Mouse (Mus musculus) small intestine, adult 2 months (tissue): ENCODE results near the gene Clcc1. TPM values are rescaled to one million over a fixed set of nuclear protein-coding genes. Genes with fewer than 3 reads are reported as not detected.
"Not testable (repeated sequence)": the region's sequence is repeated elsewhere in the genome, so short reads cannot be mapped to it uniquely, and the experiment has no call there.

ENCODE experiments used
- H3K27ac ChIP-seq: fragments of 200-500 bp; 2 replicates; pipeline ENCODE4 v1.5.1; 2012; ENCODE audit warnings: low read depth, low read length, control low read depth, inconsistent platforms; ENCODE audit not compliant: insufficient read depth
- H3K27me3 ChIP-seq: fragments of 200-500 bp; 2 replicates; pipeline ENCODE4 v1.6.1; 2012; ENCODE audit warnings: mild to moderate bottlenecking, moderate library complexity, low read length, inconsistent platforms; ENCODE audit not compliant: control insufficient read depth, insufficient read depth
- H3K36me3 ChIP-seq: fragments of 200-500 bp; 2 replicates; pipeline ENCODE4 v1.6.1; 2012; ENCODE audit warnings: mild to moderate bottlenecking, low read length, control low read depth, inconsistent platforms; ENCODE audit not compliant: control insufficient read depth, insufficient read depth
- H3K4me1 ChIP-seq: fragments of 200-500 bp; 2 replicates; pipeline ENCODE4 v1.6.1; 2012; ENCODE audit warnings: low read length, inconsistent platforms, mixed read lengths; ENCODE audit not compliant: control insufficient read depth, insufficient read depth, insufficient read length
- H3K4me3 ChIP-seq: fragments of 200-500 bp; 2 replicates; pipeline ENCODE4 v1.5.1; 2012; ENCODE audit warnings: low read depth, mild to moderate bottlenecking, control low read depth, inconsistent platforms, low read length, moderate library complexity
- CTCF ChIP-seq: fragments of 200-500 bp; IDR thresholded peaks from 2 replicates; pipeline ENCODE4 v1.5.1; 2012; ENCODE audit warnings: low read depth, mild to moderate bottlenecking, control low read depth, inconsistent platforms, low read length, moderate library complexity, mixed read lengths; ENCODE audit not compliant: insufficient replicate concordance, insufficient read length; ENCODE audit errors: extremely low read depth
- POLR2A ChIP-seq: fragments of 200-500 bp; IDR thresholded peaks from 2 replicates; pipeline ENCODE4 v1.6.1; 2012; ENCODE audit warnings: low read depth, mild to moderate bottlenecking, control low read depth, inconsistent platforms, low read length, moderate library complexity
- WGBS: fragments of 180-500 bp; shearing (Covaris S2); methylation state at CpG from one replicate; pipeline ENCODE4 v1.1.7; 2018; 5-methylcytosine and 5-hydroxymethylcytosine counted together
- polyA plus RNA-seq: library from polyadenylated mRNA; depleted of rRNA; stranded (reverse); fragments of >200 nt; gene quantifications from 2 replicates; pipeline ENCODE4 v1.2.3, GENCODE M21; 2012; rRNA removed

The Clcc1 gene
- polyA plus RNA-seq, result 7.3 and 17.7 TPM in 2 replicates

DNA sequence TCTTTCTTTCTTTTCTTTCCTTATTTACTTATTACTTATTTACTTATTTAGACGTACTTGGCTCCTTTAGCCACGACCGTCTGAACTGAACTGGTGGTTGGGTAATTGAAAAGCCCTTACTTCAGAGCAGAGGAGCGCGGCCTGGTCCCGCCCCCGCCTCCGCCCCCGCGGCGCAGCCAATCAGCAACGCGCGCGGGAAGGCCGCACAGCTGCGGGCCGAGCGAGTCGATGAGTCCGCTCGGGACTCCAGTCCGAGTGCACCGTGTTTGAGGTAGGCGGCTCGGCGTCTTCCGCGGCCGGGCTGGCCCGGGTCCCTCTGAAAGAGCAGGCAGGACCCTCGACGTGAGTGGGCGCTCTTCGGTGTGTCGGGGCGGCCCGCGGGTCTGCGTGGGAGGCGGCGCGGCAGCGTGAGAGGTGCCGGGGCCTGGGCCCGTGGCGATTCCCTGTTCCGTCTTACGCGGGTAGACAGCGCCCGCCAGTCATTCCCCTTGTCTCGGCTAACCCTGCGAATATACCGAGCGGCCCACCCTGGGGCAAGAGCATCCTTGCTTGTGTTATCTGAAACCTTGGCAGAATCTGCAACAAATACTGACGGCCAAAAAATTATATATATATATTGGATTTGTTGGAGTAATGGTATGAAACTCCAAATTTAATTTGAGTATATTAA, at the start of gene Clcc1:
Gene Clcc1 (plus strand): TSS at position 204 of the 670 bp plus-strand sequence.
- TF ChIP-seq POLR2A (peak; percentile 94), CTCF (no peak)
- Histone ChIP-seq H3K36me3 (no peaks in the 10 kb centered on the region), H3K27me3 (no peaks in the 10 kb centered on the region), H3K4me3 (peak within 1 kb of the TSS; percentile 89), H3K27ac (peak within 1 kb of the TSS; percentile 17; the same call in 1 of the 2 replicates), H3K4me1 (no peaks in the 10 kb centered on the region; the same call in 1 of the 2 replicates)
- under 1% methylated on average over 57 of the region's 57 CpGs for WGBS

DNA sequence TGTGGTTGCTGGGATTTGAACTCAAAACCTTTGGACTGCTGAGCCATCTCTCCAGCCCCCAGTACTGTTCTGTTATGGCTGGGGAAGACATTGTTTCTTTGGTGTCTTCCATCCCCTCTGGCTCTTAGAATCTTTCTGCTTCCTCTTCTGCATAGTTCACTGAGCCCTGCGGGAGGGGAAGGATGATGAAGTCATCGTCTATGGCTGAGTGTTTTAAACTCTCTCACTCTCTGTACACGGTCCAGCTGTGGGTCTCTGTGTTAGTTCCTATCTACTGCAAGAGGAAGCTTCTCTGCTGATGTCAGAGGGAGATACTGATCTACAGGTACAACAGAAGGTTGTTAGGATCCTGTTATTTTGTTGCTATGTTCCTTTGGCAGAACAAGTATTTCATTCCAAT, 44.8 kb upstream of the Clcc1 start:
- WGBS, result 44% methylated on average over 3 of the region's 3 CpGs
- Histone ChIP-seq H3K27ac (no peak overlapping the region), H3K4me1 (no peaks in the 10 kb centered on the region), H3K36me3 (peaks cover 2% of the 10 kb centered on the region; the same call in 1 of the 2 replicates), H3K27me3 (no peaks in the 10 kb centered on the region), H3K4me3 (no peak overlapping the region)
- no peak for TF ChIP-seq POLR2A
- no peak for TF ChIP-seq CTCF

DNA sequence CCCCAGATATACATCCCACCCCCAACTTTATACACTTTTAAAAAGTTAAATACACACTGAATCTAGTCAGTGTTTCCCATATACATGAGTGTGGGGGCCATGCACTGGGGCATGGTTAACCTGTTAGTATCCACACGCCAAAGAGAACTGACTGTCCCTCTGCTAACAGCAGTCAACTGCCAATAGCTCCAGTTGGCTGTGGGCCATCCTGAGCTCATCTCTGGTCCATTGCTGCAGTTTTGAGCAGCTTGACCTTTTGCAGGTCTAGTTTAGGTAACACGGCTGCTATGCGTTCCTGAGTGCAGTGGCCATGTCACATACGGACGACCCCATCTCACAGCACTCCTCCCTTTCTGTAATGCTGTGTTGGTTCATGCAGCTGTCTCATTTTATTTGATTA, 19.0 kb upstream of the Clcc1 start:
- H3K36me3 ChIP-seq, result no peaks in the 10 kb centered on the region
- H3K4me3 ChIP-seq, result no peak overlapping the region
- no peaks in the 10 kb centered on the region for H3K27me3 ChIP-seq
- no peak for TF ChIP-seq CTCF
- TF ChIP-seq POLR2A, result no peak
- H3K27ac ChIP-seq, result no peak overlapping the region
- no peaks in the 10 kb centered on the region for H3K4me1 ChIP-seq
- 86% methylated on average over 5 of the region's 5 CpGs for WGBS

DNA sequence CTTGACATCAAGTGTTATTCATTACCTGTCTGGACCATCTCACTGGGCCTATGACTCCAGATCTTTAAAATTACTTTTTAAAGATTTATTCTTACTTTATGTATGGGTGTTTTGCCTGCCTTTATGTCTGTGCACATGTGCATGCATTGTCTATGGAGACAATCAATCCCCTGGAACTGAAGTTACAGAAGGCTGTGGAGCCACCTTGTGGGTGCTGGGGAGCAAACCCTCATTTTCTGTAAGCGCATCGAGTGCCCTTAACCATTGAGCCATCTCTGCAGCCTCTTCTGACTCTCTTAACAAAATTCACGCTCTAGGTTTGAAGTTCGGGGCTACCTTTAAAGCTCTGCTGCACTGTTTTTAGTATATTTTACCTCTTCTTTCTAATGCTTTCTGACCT, 14.3 kb upstream of the Clcc1 start:
- Histone ChIP-seq H3K27ac (no peak overlapping the region), H3K36me3 (no peaks in the 10 kb centered on the region), H3K4me3 (no peak overlapping the region), H3K4me1 (peaks cover 1% of the 10 kb centered on the region; the same call in 1 of the 2 replicates), H3K27me3 (no peaks in the 10 kb centered on the region)
- TF ChIP-seq POLR2A, result no peak
- no peak for TF ChIP-seq CTCF
- WGBS, result 67% methylated on average over 4 of the region's 4 CpGs

DNA sequence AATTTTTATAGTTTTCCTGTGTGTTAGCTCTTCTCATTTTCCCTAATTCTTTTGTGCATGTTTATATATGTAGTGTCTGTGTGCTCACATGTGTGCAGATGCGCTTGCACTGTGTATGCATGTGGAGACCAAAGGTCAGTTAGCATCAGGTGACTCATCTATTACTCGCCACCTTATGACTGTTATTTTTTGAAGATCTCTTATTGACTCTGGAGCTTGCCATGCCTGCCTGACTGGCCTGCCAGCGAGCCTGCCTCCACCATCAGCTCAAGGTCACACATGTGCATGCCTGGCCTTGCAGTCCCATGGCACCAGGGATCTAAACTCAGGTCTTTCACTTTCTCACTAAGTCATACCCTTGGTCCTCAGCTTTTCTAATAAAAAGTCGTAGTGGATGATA, 12.7 kb upstream of the Clcc1 start:
- no peak for TF ChIP-seq CTCF
- TF ChIP-seq POLR2A, result no peak
- Histone ChIP-seq H3K27me3 (no peaks in the 10 kb centered on the region), H3K27ac (no peak overlapping the region), H3K36me3 (peaks cover 2% of the 10 kb centered on the region; the same call in 1 of the 2 replicates), H3K4me3 (no peak overlapping the region), H3K4me1 (peaks cover 1% of the 10 kb centered on the region; the same call in 1 of the 2 replicates)
- 47% methylated on average over 4 of the region's 4 CpGs for WGBS

DNA sequence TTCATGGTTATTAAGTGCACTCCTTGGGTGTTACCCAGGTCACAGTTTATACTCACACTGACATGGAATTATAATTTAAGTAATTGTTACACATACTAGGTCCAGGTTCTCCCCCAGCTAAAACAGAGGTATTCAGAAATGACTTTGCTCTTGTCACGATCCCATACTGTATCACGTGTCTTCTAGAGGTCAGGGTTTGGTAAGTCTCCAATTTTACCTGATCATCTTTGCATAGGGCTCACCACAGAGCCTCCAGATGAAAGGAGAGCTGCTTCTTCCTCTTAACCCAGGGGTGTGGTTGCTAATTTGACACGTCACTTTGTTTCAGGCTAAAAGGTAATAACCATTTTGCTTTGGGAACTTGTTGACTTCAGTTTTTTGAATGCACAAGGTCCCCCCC, 8.9 kb upstream of the Clcc1 start:
- TF ChIP-seq POLR2A, result no peak
- no peak for TF ChIP-seq CTCF
- WGBS, result 87% methylated on average over 3 of the region's 3 CpGs
- no peak overlapping the region for H3K27ac ChIP-seq
- no peaks in the 10 kb centered on the region for H3K27me3 ChIP-seq
- H3K4me1 ChIP-seq, result peaks cover 1% of the 10 kb centered on the region; the same call in 1 of the 2 replicates
- no peak overlapping the region for H3K4me3 ChIP-seq
- peaks cover 2% of the 10 kb centered on the region; the same call in 1 of the 2 replicates for H3K36me3 ChIP-seq

DNA sequence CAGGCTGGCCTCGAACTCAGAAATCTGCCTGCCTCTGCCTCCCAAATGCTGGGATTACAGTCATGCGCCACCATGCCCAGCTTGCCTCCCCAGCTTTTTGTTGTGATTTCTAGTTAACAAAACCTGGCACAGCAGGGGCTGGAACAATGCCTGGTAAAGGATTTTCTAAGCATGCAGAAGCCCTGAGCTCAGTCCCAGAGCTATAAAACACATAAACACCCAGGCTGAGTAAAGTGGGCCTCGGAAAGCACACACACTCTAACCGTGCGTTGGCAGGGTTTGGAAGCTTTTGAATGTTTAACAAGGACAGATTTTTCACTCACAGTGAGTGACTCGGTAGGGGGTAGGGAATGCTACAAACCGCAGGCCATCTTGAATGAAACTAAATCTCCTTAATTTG, 7.7 kb upstream of the Clcc1 start:
- no peak overlapping the region for H3K4me3 ChIP-seq
- no peak overlapping the region for H3K27ac ChIP-seq
- peaks cover 1% of the 10 kb centered on the region; the same call in 1 of the 2 replicates for H3K4me1 ChIP-seq
- WGBS, result 81% methylated on average over 7 of the region's 7 CpGs
- TF ChIP-seq POLR2A (no peak), CTCF (no peak)
- H3K36me3 ChIP-seq, result peaks cover 2% of the 10 kb centered on the region; the same call in 1 of the 2 replicates
- no peaks in the 10 kb centered on the region for H3K27me3 ChIP-seq

DNA sequence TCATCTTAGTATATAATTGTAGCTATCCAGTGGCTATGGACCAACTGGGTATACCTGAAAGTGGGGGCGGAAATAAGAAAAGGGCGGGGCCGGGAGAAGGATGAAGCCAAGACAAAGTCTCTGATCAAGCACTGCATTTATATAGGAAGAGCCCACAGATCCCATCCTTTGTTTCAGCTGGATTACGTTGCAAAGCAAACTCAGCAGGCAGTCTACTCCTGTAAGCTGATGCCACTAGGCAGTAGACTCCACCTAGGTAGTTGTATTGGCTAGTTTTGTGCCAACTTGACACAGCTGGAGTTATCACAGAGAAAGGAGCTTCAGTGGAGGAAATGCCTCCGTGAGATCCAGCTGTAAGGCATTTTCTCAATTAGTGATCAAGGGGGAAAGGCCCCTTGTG, 6.0 kb upstream of the Clcc1 start:
- H3K27ac ChIP-seq, H3K36me3 ChIP-seq: not testable (repeated sequence)
- WGBS, result 58% methylated on average over 5 of the region's 5 CpGs

More for the DNA sequence above, 6.0 kb upstream of the Clcc1 start:
- not testable (repeated sequence) for H3K4me3 ChIP-seq, H3K27me3 ChIP-seq, H3K4me1 ChIP-seq
